In genomic region chr11:70605024-70605566, GRCm38 (mm10) we compare ENCODE assay signal across 8 mouse cellular contexts. TPM values are rescaled to one million over a fixed set of nuclear protein-coding genes. Genes with fewer than 3 reads are reported as not detected.
DNase-seq lines count a peak whose midpoint lies in the region; ATAC-seq and TF ChIP-seq lines count a peak whose summit lies in the region.

No protein-coding gene starts in this region.

- no peaks in the 10 kb centered on the region for H3K27me3 ChIP-seq in midbrain, embryonic 10.5 days (ENCODE audit: low read depth, poor library complexity, severe bottlenecking)
- no peaks in the 10 kb centered on the region for H3K27me3 ChIP-seq in midbrain, embryonic 16.5 days (ENCODE audit: control insufficient read depth, insufficient read depth, low read depth, low read length)

- TF ChIP-seq CTCF in lung, adult 2 months (IDR thresholded peaks at IDR 0.05; ENCODE audit: insufficient read depth, low read length): peak; percentile 98

- H3K9ac ChIP-seq in midbrain, embryonic 16.5 days (ENCODE audit: low read depth, low read length): no peak overlapping the region

- no peak overlapping the region for H3K4me3 ChIP-seq in midbrain, embryonic 10.5 days
- no peak overlapping the region for H3K4me3 ChIP-seq in midbrain, embryonic 16.5 days (ENCODE audit: low read depth, low read length)
- H3K4me3 ChIP-seq in lung, adult 2 months (replicated peaks; ENCODE audit: extremely low read depth, low read depth, low read length): no peak overlapping the region

- 0 out of 2 replicates have a peak overlapping the region, but pooled peaks have one; percentile 17 for H3K27ac ChIP-seq in midbrain, embryonic 10.5 days (replicated peaks)
- no peak overlapping the region for H3K27ac ChIP-seq in midbrain, embryonic 16.5 days (ENCODE audit: low read length)

- no peak overlapping the region for H3K4me2 ChIP-seq in midbrain, embryonic 16.5 days (ENCODE audit: low read length)

- WGBS in midbrain, embryonic 10.5 days: 70% methylated on average over 14 of the region's 14 CpGs
- WGBS in midbrain, embryonic 16.5 days: 51% methylated on average over 14 of the region's 14 CpGs
- WGBS in lung, adult 2 months: 58% methylated on average over 14 of the region's 14 CpGs

- TF ChIP-seq POLR2A in lung, adult 2 months (IDR thresholded peaks at IDR 0.05; ENCODE audit: borderline replicate concordance, extremely low read depth, low read depth, low read length): no peak

- H3K4me1 ChIP-seq in midbrain, embryonic 10.5 days: no peaks in the 10 kb centered on the region
- no peaks in the 10 kb centered on the region for H3K4me1 ChIP-seq in midbrain, embryonic 16.5 days (ENCODE audit: control insufficient read depth, insufficient read depth, low read length)
- no peaks in the 10 kb centered on the region for H3K4me1 ChIP-seq in lung, adult 2 months (ENCODE audit: control insufficient read depth, insufficient read depth, low read length)

- DNase-seq in midbrain, embryonic 10.5 days (ENCODE audit: low spot score): peak; percentile 70
- peak; percentile 67 for DNase-seq in cerebellum, adult 11 months
- peak; percentile 55 to 57 for DNase-seq in frontal cortex, postnatal 25 days (ENCODE audit: low spot score in 2 of 2)
- DNase-seq in kidney, postnatal 10 days: peak; percentile 89
- peak; percentile 77 for DNase-seq in lung, adult 2 months
- DNase-seq in ovary, postnatal 36 days (ENCODE audit: low spot score): peak; percentile 74
- DNase-seq in thymus, postnatal 10 days (ENCODE audit: low spot score in 2 of 2): peak; percentile 43 to 74

- H3K9me3 ChIP-seq in midbrain, embryonic 10.5 days (replicated peaks): no peaks in the 10 kb centered on the region
- H3K9me3 ChIP-seq in midbrain, embryonic 16.5 days (replicated peaks; ENCODE audit: control insufficient read depth, low read length, poor library complexity, severe bottlenecking): no peaks in the 10 kb centered on the region

- no peak for ATAC-seq in midbrain, embryonic 16.5 days

- H3K36me3 ChIP-seq in midbrain, embryonic 10.5 days: peaks cover 82% of the 10 kb centered on the region
- peaks cover 33% of the 10 kb centered on the region for H3K36me3 ChIP-seq in midbrain, embryonic 16.5 days (ENCODE audit: control insufficient read depth, insufficient read depth, low read length)

RNA-seq across cellular contexts. Expression of gene 4930544D05Rik, which starts 10.6 kb away (rescaled TPM):
- polyA plus RNA-seq in midbrain, embryonic 10.5 days (2016; fragmentation: Nextera tagmentation; extraction: Ambion mirVana): not detected in 2 replicates
- polyA plus RNA-seq in midbrain, embryonic 16.5 days (2015; fragmentation: Nextera tagmentation; extraction: Ambion mirVana): not detected in 2 replicates
- polyA plus RNA-seq in lung, adult 2 months (2012; rRNA removed): 0.16 TPM in 1 of 2 replicates, not detected in the other

RNA-seq across cellular contexts. Expression of gene Chrne, which starts 13.9 kb away (rescaled TPM):
- polyA plus RNA-seq in midbrain, embryonic 10.5 days (2016; fragmentation: Nextera tagmentation; extraction: Ambion mirVana): not detected in 2 replicates
- not detected in 2 replicates for polyA plus RNA-seq in midbrain, embryonic 16.5 days (2015; fragmentation: Nextera tagmentation; extraction: Ambion mirVana)
- 0.41 and 0.91 TPM in 2 replicates for polyA plus RNA-seq in lung, adult 2 months (2012; rRNA removed)

RNA-seq across cellular contexts. Expression of gene Gp1ba, which starts 33.8 kb away (rescaled TPM):
- polyA plus RNA-seq in midbrain, embryonic 10.5 days (2016; fragmentation: Nextera tagmentation; extraction: Ambion mirVana): 0.44 and 0.48 TPM in 2 replicates
- 0.12 and 0.21 TPM in 2 replicates for polyA plus RNA-seq in midbrain, embryonic 16.5 days (2015; fragmentation: Nextera tagmentation; extraction: Ambion mirVana)
- polyA plus RNA-seq in lung, adult 2 months (2012; rRNA removed): 0.70 and 1.7 TPM in 2 replicates

RNA-seq across cellular contexts. Expression of gene Rnf167, which starts 41.9 kb away (rescaled TPM):
- polyA plus RNA-seq in midbrain, embryonic 10.5 days (2016; fragmentation: Nextera tagmentation; extraction: Ambion mirVana): 85.6 and 96.3 TPM in 2 replicates
- 105 TPM in 2 replicates for polyA plus RNA-seq in midbrain, embryonic 16.5 days (2015; fragmentation: Nextera tagmentation; extraction: Ambion mirVana)
- 116 and 146 TPM in 2 replicates for polyA plus RNA-seq in lung, adult 2 months (2012; rRNA removed)

RNA-seq across cellular contexts. Expression of gene Slc25a11, which starts 42.2 kb away (rescaled TPM):
- 142 and 149 TPM in 2 replicates for polyA plus RNA-seq in midbrain, embryonic 10.5 days (2016; fragmentation: Nextera tagmentation; extraction: Ambion mirVana)
- polyA plus RNA-seq in midbrain, embryonic 16.5 days (2015; fragmentation: Nextera tagmentation; extraction: Ambion mirVana): 171 and 174 TPM in 2 replicates
- polyA plus RNA-seq in lung, adult 2 months (2012; rRNA removed): 83.6 and 113 TPM in 2 replicates
